Mouse (Mus musculus): Measurements from ENCODE around the gene Gpx6.

Gpx6 gene

GRCm38 (mm10) chr13:21311926-21312325 is at the start of gene Gpx6:
Gpx6 (plus strand) TSS chr13:21312125.
- no peak for DNase-seq

DNA sequence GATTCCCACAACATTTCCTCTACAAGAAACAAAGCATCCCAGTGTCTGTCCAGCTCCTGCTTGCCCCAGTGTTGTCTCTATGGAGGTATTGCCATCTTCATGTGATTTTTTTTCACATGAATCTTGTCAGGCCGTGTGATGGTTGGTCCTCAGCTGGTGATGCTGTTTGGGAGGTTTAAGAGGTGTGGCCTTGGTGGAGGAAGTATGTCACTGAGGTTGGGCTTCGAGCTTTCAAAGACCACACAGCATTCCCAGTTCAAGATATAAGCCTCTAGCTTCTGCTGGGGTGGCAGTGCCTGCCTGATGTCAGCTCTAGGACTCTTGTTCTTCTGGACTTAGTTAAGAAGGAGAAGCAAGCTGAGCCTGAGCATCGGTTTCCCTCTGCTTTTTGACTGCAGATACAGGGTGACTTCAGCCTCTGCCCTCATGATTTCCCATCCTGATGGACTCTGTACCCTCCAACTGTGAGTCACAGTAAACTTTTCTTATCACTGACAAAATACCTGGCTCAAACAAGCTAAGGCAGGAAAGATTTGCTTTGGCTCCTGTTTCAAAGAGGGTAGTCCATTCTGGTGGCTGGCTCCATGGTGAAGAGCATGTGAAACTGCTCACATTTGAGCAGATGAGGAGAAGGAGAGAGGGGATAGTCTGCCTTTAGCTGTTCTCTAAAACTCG is 49.0 kb upstream of the Gpx6 start:
- DNase-seq, result no peak

- DNase-seq, result no peak
Observed at GRCm38 (mm10) chr13:21263910-21264309, 48.0 kb upstream of the Gpx6 start.

DNA sequence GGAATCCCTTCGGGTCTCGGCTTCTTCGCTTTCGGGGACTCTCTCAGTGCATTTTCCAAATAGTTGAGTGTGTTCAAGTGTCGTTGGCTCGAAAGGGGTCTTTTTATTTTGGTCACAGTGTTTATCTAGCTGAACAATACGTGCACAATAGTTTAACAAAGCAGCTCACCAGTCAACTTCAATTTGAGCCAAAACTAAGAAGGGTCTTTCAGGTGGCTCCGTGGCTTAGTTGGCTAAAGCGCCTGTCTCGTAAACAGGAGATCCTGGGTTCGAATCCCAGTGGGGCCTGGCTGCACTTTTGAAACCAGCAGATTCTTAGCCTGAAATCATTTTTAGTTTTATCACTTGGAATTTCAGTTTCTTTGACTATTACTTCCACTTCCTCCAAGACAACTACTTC is 47.6 kb upstream of the Gpx6 start:
- peak; percentile 14 for DNase-seq

- DNase-seq, result no peak
Observed at GRCm38 (mm10) chr13:21265736-21266135, 46.2 kb upstream of the Gpx6 start.

DNA sequence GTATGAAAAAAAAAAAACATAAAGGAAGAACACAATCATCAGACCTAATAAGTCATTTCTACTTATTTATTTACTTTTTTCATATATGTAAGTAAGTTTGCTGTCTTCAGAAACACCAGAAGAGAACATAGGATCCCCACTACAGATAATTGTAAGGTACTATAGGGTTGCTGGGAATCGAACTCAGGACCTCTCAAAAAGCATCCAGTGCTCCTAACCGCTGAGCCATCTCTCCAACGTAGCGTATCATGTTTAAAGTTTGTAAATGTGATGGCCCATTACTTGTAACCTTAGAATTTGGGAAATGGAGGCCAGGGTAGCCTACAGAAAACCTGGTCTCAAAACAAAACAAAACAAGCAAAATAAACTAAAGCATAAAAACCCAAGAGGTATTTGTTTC is 44.4 kb upstream of the Gpx6 start:
- DNase-seq, result no peak

DNA sequence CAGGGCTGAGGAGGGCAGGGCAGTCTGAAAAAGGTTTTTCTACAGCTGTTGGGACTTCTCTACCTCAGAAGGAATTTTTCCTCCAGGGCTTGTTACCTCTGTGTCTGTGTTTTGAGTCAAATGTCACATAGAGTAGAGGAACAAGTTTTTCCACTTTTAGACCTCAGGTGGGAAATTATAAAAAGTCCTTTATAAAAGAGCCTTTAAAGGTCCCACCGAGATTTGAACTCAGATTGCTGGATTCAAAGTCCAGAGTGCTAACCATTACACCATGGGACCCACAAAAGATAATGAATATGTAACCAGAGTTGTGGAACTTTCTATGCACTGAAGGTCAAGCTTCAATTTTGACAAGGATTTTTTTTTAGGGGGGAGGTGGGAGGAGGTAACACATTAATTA is 43.7 kb upstream of the Gpx6 start:
- DNase-seq, result no peak

- peak; percentile 22 for DNase-seq
Observed at GRCm38 (mm10) chr13:21275021-21275814, 36.7 kb upstream of the Gpx6 start.

- DNase-seq, result peak; percentile 87
Observed at GRCm38 (mm10) chr13:21275815-21276550, 35.9 kb upstream of the Gpx6 start.

GRCm38 (mm10) chr13:21276551-21276950 is 35.4 kb upstream of the Gpx6 start:
- DNase-seq, result no peak

GRCm38 (mm10) chr13:21279076-21279475 is 32.8 kb upstream of the Gpx6 start:
- DNase-seq, result no peak

DNA sequence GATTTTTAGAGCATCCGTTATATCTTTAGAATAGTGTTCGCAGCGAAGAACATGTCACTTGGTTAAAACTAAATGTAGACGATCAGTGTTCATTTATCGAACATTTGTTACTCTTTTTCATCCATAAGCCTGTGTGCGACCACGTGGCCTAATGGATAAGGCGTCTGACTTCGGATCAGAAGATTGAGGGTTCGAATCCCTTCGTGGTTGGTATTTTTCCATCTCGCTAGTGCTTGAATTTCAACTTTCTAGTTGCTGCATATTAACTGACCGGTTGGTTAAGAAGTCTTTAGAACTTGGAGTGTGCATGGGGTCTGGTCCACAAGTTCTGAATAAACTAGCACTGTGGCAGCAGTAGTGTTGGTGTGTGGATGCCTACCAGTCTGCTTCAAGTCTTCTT is 32.4 kb upstream of the Gpx6 start:
- peak; percentile 84 for DNase-seq

DNA sequence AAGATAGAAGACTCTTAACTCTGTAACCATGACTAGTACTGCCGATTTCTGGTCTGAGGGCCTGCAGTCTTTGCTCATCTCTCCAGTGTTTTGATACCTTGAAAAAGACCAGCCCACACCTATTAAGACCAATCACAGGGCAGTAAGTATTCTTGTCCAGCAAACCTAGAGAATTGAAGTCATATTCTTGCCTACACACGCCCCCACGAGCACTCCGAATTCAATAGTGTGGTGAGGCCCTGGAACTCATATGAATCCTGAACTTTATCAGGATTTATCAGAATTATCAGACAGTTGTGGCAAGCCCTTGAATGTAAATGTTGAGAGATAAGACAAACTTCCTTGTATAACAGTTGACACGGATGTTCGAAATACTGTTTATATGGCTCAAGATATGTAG is 19.3 kb upstream of the Gpx6 start, which contains the start of gene Gpx5:
Gene Gpx5 (minus strand): TSS at position 101 of the 400 bp plus-strand sequence.
- DNase-seq, result no peak

- DNase-seq, result no peak
Observed at GRCm38 (mm10) chr13:21298557-21298956, 13.4 kb upstream of the Gpx6 start.

DNA sequence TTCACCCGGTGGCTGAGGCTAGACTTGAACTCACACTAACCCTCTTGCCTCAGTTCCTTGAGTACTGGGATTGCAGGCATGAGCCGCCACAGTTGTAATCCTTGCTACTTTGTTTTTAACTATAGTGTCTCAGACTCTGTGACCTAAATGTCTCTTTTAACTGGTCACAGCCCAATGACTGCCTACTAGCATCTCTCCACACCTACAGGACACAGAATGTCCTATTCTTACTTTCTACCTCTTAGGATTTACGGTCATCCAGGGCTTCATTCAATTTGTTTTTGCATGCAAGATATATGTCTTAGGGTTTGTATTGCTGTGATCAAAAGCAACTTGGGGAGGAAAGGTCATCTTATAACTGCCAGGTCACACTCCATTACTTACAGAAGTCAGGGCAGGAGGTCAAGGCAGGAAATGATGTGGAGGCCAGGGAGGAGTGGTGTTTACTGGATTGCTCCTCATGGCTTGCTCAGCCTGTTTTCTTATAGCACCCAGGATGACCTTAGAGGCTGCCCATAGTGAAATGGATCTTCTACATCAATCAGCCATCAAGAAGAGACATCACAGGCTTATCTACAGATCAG is 7.3 kb upstream of the Gpx6 start:
- no peak for DNase-seq

DNA sequence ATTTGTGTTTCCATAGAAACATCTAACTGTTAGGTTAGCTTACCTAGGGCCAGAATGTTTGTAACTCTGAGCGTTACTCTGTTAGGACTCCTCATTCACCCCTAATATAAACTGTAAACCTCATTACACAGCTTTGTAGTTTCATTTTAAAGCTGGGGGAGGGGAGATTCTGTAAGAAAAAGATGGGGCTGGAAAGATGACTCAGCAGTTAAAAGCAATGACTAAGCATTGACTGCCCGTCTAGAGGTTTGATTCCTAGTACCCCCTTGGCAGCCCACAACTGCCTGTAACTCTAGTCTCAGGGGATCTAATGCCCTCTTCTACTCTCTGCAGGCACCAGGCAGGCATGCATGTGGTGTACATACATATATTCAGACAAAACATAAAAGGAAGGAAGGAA is 2.1 kb upstream of the Gpx6 start:
- DNase-seq, result no peak

GRCm38 (mm10) chr13:21312854-21313253 is 929 bp downstream of the Gpx6 start:
- DNase-seq, result no peak

- DNase-seq, result no peak
Observed at GRCm38 (mm10) chr13:21313903-21314302, 2.0 kb downstream of the Gpx6 start.

GRCm38 (mm10) chr13:21320262-21320661 is 8.3 kb downstream of the Gpx6 start:
- DNase-seq, result no peak

DNA sequence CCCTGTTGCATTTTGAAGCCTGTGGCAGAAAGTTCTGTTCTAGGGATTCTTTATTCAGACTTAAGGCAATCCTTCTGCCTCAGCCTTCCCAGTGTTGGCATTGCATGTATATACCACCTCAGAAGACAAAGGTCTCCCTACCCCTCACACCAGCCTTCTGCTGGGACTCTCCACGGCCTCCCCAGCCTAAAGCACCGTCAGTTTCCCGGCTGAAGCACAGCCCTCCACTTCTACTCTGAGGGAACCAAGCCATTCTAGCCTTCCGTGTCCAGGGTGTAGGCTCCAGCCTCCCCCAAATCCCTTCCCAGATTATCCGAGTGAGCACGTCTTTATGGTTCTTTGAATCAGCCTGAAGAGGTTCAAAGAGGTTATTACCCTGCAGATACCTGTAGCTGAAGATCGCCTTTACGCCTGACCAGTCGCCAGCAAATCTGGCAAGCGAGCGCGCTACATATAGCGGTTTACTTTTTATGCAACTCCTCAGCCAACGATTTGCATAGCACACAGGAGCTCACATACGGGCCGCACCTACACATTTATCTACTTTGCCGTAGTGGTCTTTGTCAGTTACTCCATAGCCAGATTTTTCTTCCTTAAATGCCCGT is 10.1 kb downstream of the Gpx6 start:
- no peak for DNase-seq

GRCm38 (mm10) chr13:21322509-21323375 is 10.8 kb downstream of the Gpx6 start:
- peak; percentile 56 for DNase-seq

GRCm38 (mm10) chr13:21323405-21323804 is 11.5 kb downstream of the Gpx6 start:
- DNase-seq, result no peak

All from cerebellum, adult 11 months (tissue).